Mouse (Mus musculus): ENCODE data around the gene Tmem131l. TPM values are rescaled to one million over a fixed set of nuclear protein-coding genes. Genes with fewer than 3 reads are reported as not detected.

Gene Tmem131l
- total RNA-seq, 2 experiments from 2014 or later, result 19.6 to 26.4 TPM

GRCm38 (mm10) chr3:84022201-84022584, 17.8 kb downstream of the Tmem131l start:
- DNase-seq (ENCODE audit: low spot score in 2 of 2), result no peak
- intact Hi-C loops (cut with DNase I), result no loop called here

GRCm38 (mm10) chr3:84021217-84022200, 18.5 kb downstream of the Tmem131l start:
- DNase-seq (ENCODE audit: low spot score in 2 of 2), result no peak
- intact Hi-C loops (cut with DNase I), result no loop called here

- intact Hi-C loops (cut with DNase I), result no loop called here
- DNase-seq (ENCODE audit: low spot score in 2 of 2), result no peak
These were observed 19.4 kb downstream of the Tmem131l start for GRCm38 (mm10) chr3:84020528-84020927.

GRCm38 (mm10) chr3:84015484-84016016, 24.4 kb downstream of the Tmem131l start:
- no peak for DNase-seq (ENCODE audit: low spot score in 2 of 2)
- intact Hi-C loops (cut with DNase I), result loop anchor here (5.0 kb wide), 1 partner anchor 68 kb away; no protein-coding TSS in a partner anchor

GRCm38 (mm10) chr3:84010995-84011663, 28.8 kb downstream of the Tmem131l start:
- intact Hi-C loops (cut with DNase I), result no loop called here
- DNase-seq (ENCODE audit: low spot score in 2 of 2), result no peak

GRCm38 (mm10) chr3:84005989-84006388, 34.0 kb downstream of the Tmem131l start:
- DNase-seq (ENCODE audit: low spot score in 2 of 2), result no peak
- intact Hi-C loops (cut with DNase I), result no loop called here

GRCm38 (mm10) chr3:84004330-84005090, 35.5 kb downstream of the Tmem131l start:
- intact Hi-C loops (cut with DNase I), result no loop called here
- no peak for DNase-seq (ENCODE audit: low spot score in 2 of 2)

- intact Hi-C loops (cut with DNase I), result no loop called here
These were observed 37.4 kb downstream of the Tmem131l start for GRCm38 (mm10) chr3:84002433-84003090.

GRCm38 (mm10) chr3:83997563-83997962, 42.4 kb downstream of the Tmem131l start:
- DNase-seq (ENCODE audit: low spot score in 2 of 2), result peak in 1 of 2 experiments; percentile 12
- intact Hi-C loops (cut with DNase I), result no loop called here

More at GRCm38 (mm10) chr3:84002433-84003090, 37.4 kb downstream of the Tmem131l start:
- no peak for DNase-seq (ENCODE audit: low spot score in 2 of 2)

- no peak for DNase-seq (ENCODE audit: low spot score in 2 of 2)
- intact Hi-C loops (cut with DNase I), result no loop called here
These were observed 42.9 kb downstream of the Tmem131l start for GRCm38 (mm10) chr3:83997036-83997435.

- intact Hi-C loops (cut with DNase I), result no loop called here
- no peak for DNase-seq (ENCODE audit: low spot score in 2 of 2)
These were observed 43.9 kb downstream of the Tmem131l start for GRCm38 (mm10) chr3:83996086-83996485.

GRCm38 (mm10) chr3:83995254-83995830, 44.6 kb downstream of the Tmem131l start:
- DNase-seq (ENCODE audit: low spot score in 2 of 2), result no peak
- intact Hi-C loops (cut with DNase I), result no loop called here

- intact Hi-C loops (cut with DNase I), result no loop called here
- no peak for DNase-seq (ENCODE audit: low spot score in 2 of 2)
These were observed 45.6 kb downstream of the Tmem131l start for GRCm38 (mm10) chr3:83994217-83994839.

- intact Hi-C loops (cut with DNase I), result no loop called here
- peak in 1 of 2 experiments; percentile 12 for DNase-seq (ENCODE audit: low spot score in 2 of 2)
These were observed 46.9 kb downstream of the Tmem131l start for GRCm38 (mm10) chr3:83993089-83993516.

- DNase-seq (ENCODE audit: low spot score in 2 of 2), result no peak
- intact Hi-C loops (cut with DNase I), result no loop called here
These were observed 48.1 kb downstream of the Tmem131l start for GRCm38 (mm10) chr3:83991691-83992524.

GRCm38 (mm10) chr3:83988214-83988613, 51.8 kb downstream of the Tmem131l start:
- intact Hi-C loops (cut with DNase I), result no loop called here
- DNase-seq (ENCODE audit: low spot score in 2 of 2), result no peak

- DNase-seq (ENCODE audit: low spot score in 2 of 2), result no peak
- intact Hi-C loops (cut with DNase I), result no loop called here
These were observed 52.4 kb downstream of the Tmem131l start for GRCm38 (mm10) chr3:83987533-83988112.
